Mouse (Mus musculus) myocyte (in vitro differentiated cells): Measurements from ENCODE around the gene Cd276.

Experiments
- POLR2A ChIP-seq: IDR thresholded peaks from one replicate; pipeline ENCODE4 v1.6.1; 2011; ENCODE audit warnings: low read depth, mild to moderate bottlenecking, control low read depth, moderate library complexity; ENCODE audit not compliant: insufficient read length
- USF1 ChIP-seq: IDR thresholded peaks from one replicate; pipeline ENCODE4 v1.6.1; 2011; ENCODE audit warnings: low read depth, mild to moderate bottlenecking, control low read depth, moderate library complexity

GRCm38 (mm10) chr9:58544879-58545324 lies 10.3 kb downstream of the Cd276 start:
- TF ChIP-seq POLR2A = no peak
- no peak for TF ChIP-seq USF1
